Mouse (Mus musculus): ENCODE results near the gene Gm20696. TPM values are rescaled to one million over a fixed set of nuclear protein-coding genes. Genes with fewer than 3 reads are reported as not detected.

Gm20696 gene
- polyA plus RNA-seq, 1 experiment, result 1.7 TPM

DNA sequence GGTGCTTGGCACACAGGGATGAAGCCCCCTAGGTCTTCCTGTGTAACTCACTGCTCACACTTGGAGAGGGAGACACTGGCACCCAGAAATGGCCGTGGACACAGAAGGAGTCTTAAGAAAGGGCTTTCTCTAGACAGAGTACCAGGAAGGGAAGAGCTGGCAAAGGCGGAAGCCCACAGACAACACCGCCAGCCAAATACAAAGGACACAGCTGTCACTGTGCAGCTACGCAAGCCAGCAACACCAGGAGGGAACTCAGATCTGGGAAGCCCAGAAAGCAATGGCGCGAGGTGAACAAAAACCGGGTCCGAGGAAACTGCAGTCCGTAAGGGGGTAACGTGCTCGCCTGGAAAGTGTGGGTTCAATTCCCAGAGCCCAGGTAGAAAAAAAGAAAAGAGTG is 11.5 kb upstream of the Gm20696 start:
- Histone ChIP-seq H3K27me3 (ENCODE audit: control insufficient read depth, insufficient read depth, low read length) (0 out of 2 replicates have a peak, but pooled peaks cover 1% of the 10 kb centered on the region), H3K4me3 (ENCODE audit: extremely low read depth, insufficient read depth, insufficient read length) (no peak overlapping the region), H3K4me1 (ENCODE audit: control insufficient read depth, insufficient read depth, insufficient read length) (no peaks in the 10 kb centered on the region), H3K36me3 (ENCODE audit: control insufficient read depth, insufficient read depth, low read length) (no peaks in the 10 kb centered on the region), H3K27ac (ENCODE audit: insufficient read depth, low read length) (no peak overlapping the region)
- DNase-seq (ENCODE audit: low read depth in 1 of 2, low spot score in 2 of 2), result no peak
- TF ChIP-seq CTCF (IDR thresholded peaks at IDR 0.05; ENCODE audit: extremely low read depth, insufficient read depth, insufficient read length, insufficient replicate concordance) (no peak), POLR2A (IDR thresholded peaks at IDR 0.05; ENCODE audit: low read depth, low read length) (no peak)
- WGBS, result 87% methylated on average over 11 of the region's 11 CpGs

DNA sequence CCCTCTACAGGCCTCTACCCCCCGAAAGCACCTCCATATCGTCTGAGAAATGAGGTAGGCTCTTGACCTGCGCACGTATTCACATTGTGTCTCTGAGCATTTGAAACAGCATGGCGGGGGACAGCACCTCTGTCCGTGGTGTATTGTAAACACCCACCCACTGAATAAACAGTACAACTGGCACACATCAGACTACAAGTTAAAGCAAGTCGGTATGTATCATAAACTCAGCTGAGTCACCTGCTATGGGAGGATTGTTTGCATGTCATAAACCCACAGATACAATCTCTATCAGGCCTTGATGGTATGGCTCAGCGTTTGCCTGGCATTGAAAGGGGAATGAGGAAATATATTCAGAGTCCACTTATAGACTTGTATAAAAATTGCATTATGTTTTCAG is 10.7 kb upstream of the Gm20696 start:
- Histone ChIP-seq H3K27me3 (ENCODE audit: control insufficient read depth, insufficient read depth, low read length) (0 out of 2 replicates have a peak, but pooled peaks cover under 1% of the 10 kb centered on the region), H3K4me3 (ENCODE audit: extremely low read depth, insufficient read depth, insufficient read length) (no peak overlapping the region), H3K27ac (ENCODE audit: insufficient read depth, low read length) (no peak overlapping the region), H3K4me1 (ENCODE audit: control insufficient read depth, insufficient read depth, insufficient read length) (no peaks in the 10 kb centered on the region), H3K36me3 (ENCODE audit: control insufficient read depth, insufficient read depth, low read length) (no peaks in the 10 kb centered on the region)
- DNase-seq (ENCODE audit: low read depth in 1 of 2, low spot score in 2 of 2), result no peak
- TF ChIP-seq POLR2A (IDR thresholded peaks at IDR 0.05; ENCODE audit: low read depth, low read length) (no peak), CTCF (IDR thresholded peaks at IDR 0.05; ENCODE audit: extremely low read depth, insufficient read depth, insufficient read length, insufficient replicate concordance) (no peak)
- WGBS, result 82% methylated on average over 8 of the region's 8 CpGs

DNA sequence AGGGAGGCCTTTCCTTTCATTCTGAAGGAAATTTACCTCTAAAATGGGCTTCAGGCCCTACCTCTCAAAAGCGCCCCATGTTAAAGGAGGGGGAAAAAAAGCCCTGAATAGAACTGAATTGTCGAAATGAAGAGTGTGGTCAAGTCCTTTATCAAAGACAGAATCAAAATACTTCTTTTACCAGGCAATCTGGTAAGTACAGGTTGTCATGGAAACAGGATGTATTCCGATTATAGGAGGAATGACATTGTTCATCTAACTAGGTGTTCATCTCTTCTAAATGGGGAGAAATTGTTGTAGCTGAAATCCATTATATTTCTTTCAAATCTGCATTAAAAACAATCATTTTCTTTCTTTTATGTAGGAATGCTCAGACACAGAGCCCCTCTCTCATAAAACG is 7.9 kb upstream of the Gm20696 start:
- WGBS, result 87% methylated on average over 4 of the region's 4 CpGs
- Histone ChIP-seq H3K27me3 (ENCODE audit: control insufficient read depth, insufficient read depth, low read length) (no peaks in the 10 kb centered on the region), H3K27ac (ENCODE audit: insufficient read depth, low read length) (no peak overlapping the region), H3K36me3 (ENCODE audit: control insufficient read depth, insufficient read depth, low read length) (no peaks in the 10 kb centered on the region), H3K4me1 (ENCODE audit: control insufficient read depth, insufficient read depth, insufficient read length) (no peaks in the 10 kb centered on the region), H3K4me3 (ENCODE audit: extremely low read depth, insufficient read depth, insufficient read length) (no peak overlapping the region)
- DNase-seq (ENCODE audit: low read depth in 1 of 2, low spot score in 2 of 2), result no peak
- TF ChIP-seq POLR2A (IDR thresholded peaks at IDR 0.05; ENCODE audit: low read depth, low read length), result no peak
- no peak for TF ChIP-seq CTCF (IDR thresholded peaks at IDR 0.05; ENCODE audit: extremely low read depth, insufficient read depth, insufficient read length, insufficient replicate concordance)

DNA sequence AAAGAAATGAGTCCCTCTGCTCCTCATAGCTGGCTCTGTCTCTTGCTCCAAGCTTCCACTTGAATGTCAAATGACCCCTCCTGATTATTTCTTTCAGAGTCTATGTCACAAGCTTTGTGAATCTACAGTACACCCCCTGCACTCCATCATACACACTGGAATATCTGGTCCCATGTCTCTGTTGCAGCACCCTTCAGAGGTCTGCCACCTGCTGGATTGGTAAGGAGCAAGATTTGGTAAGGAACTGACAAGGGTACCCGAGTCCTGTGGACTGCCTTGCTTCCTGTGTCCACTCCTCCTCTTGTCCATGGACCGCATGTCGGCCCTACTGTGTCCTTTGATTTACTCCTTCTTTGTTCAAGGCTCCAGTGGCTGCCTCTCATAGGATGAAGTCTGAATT is 5.2 kb upstream of the Gm20696 start:
- Histone ChIP-seq H3K27ac (ENCODE audit: insufficient read depth, low read length) (no peak overlapping the region), H3K4me1 (ENCODE audit: control insufficient read depth, insufficient read depth, insufficient read length) (no peaks in the 10 kb centered on the region; the same call in 1 of the 2 replicates), H3K4me3 (ENCODE audit: extremely low read depth, insufficient read depth, insufficient read length) (no peak overlapping the region), H3K36me3 (ENCODE audit: control insufficient read depth, insufficient read depth, low read length) (no peaks in the 10 kb centered on the region), H3K27me3 (ENCODE audit: control insufficient read depth, insufficient read depth, low read length) (no peaks in the 10 kb centered on the region)
- no peak for DNase-seq (ENCODE audit: low read depth in 1 of 2, low spot score in 2 of 2)
- 59% methylated on average over 3 of the region's 3 CpGs for WGBS
- TF ChIP-seq CTCF (IDR thresholded peaks at IDR 0.05; ENCODE audit: extremely low read depth, insufficient read depth, insufficient read length, insufficient replicate concordance), result no peak
- no peak for TF ChIP-seq POLR2A (IDR thresholded peaks at IDR 0.05; ENCODE audit: low read depth, low read length)

DNA sequence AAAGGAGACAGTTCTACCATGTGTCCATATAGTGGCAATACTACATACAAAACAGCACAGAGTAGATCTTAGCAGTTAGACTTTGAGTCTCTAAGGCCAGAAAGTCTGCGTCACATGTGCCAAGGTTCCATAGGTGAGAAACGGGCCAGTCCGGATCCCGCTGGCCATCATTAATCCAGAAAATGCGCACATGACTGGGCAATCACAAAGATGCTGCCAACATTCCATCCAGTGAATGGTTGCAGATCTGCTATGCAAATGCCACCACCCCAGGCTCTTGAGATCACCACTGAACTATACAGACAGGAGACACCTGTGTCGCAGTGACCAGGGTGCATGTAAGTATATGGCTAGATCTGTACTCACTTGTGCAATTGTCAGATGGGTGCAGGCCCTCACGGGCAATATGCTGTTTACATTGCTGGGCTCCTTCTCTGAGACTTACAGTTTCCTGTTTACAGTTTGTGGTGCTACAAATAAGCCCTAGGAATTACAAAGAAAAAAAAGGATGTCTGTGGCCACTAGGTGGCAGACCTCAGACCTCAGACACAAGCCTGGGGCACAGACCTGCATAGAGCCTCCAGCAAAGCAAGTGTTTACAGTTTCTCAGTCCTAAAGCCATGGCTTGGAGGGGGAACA is 4.0 kb upstream of the Gm20696 start:
- H3K27me3 ChIP-seq (ENCODE audit: control insufficient read depth, insufficient read depth, low read length), result no peaks in the 10 kb centered on the region
- DNase-seq (ENCODE audit: low read depth in 1 of 2, low spot score in 2 of 2), result peak in 1 of 2 experiments; percentile 49
- H3K27ac ChIP-seq (ENCODE audit: insufficient read depth, low read length), result no peak overlapping the region
- 81% methylated on average over 7 of the region's 7 CpGs for WGBS
- no peaks in the 10 kb centered on the region; the same call in 1 of the 2 replicates for H3K4me1 ChIP-seq (ENCODE audit: control insufficient read depth, insufficient read depth, insufficient read length)
- H3K36me3 ChIP-seq (ENCODE audit: control insufficient read depth, insufficient read depth, low read length), result no peaks in the 10 kb centered on the region
- TF ChIP-seq POLR2A (IDR thresholded peaks at IDR 0.05; ENCODE audit: low read depth, low read length) (no peak), CTCF (IDR thresholded peaks at IDR 0.05; ENCODE audit: extremely low read depth, insufficient read depth, insufficient read length, insufficient replicate concordance) (peak; percentile 54; the same call in 1 of the 2 replicates)
- H3K4me3 ChIP-seq (ENCODE audit: extremely low read depth, insufficient read depth, insufficient read length), result no peak overlapping the region

DNA sequence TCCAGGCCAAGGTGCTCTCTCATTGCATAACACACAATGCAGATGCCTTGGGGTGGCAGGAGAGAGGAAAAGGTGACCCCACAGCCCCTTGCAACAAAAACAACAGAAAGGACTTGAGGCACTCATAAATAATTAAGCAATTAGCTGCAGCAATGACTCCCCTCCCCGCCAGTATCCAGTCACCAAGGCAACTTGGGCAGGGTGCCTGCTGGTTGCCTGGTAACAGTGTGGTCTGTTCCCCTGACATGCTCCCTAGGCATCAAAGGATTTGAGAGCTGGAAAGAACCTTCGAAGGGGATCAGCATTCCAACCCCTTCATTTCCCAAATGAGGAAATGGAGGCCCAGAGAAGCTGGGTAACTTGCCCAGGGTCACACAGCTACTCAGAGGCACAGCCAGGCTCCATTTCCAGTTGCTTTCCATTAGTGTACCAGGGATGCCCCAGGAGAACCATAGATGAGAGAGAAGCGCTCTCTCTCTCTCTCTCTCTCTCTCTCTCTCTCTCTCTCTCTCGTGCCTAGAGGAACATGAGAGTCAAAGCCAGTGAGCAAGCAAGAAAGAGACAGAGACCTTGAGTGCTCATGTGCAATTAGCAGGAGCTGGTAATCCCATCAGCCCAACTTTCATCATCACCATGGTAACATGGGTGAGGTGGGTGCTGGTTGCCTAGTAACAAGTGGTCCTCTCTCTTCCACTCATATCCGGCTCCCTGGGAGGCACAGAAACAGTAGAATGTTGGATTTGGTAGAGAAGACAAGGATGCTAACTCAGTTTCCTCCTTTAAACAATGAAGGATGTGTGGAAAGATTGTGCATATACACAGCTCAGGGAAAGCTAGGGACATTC is 3.1 kb upstream of the Gm20696 start:
- 72% methylated on average over 5 of the region's 5 CpGs for WGBS
- no peak for TF ChIP-seq CTCF (IDR thresholded peaks at IDR 0.05; ENCODE audit: extremely low read depth, insufficient read depth, insufficient read length, insufficient replicate concordance)
- no peak for TF ChIP-seq POLR2A (IDR thresholded peaks at IDR 0.05; ENCODE audit: low read depth, low read length)
- DNase-seq (ENCODE audit: low read depth in 1 of 2, low spot score in 2 of 2), result no peak
- no peaks in the 10 kb centered on the region for H3K36me3 ChIP-seq (ENCODE audit: control insufficient read depth, insufficient read depth, low read length)
- H3K4me3 ChIP-seq (ENCODE audit: extremely low read depth, insufficient read depth, insufficient read length), result no peak overlapping the region
- H3K27ac ChIP-seq (ENCODE audit: insufficient read depth, low read length), result no peak overlapping the region
- H3K27me3 ChIP-seq (ENCODE audit: control insufficient read depth, insufficient read depth, low read length), result no peaks in the 10 kb centered on the region
- no peaks in the 10 kb centered on the region; the same call in none of the 2 replicates for H3K4me1 ChIP-seq (ENCODE audit: control insufficient read depth, insufficient read depth, insufficient read length)
